Mouse (Mus musculus): ENCODE results near the gene Gm28374. TPM values are rescaled to one million over a fixed set of nuclear protein-coding genes. Genes with fewer than 3 reads are reported as not detected.

The Gm28374 gene
- polyA plus RNA-seq, 1 experiment, result not detected

- TF ChIP-seq CTCF (IDR thresholded peaks at IDR 0.05; ENCODE audit: control insufficient read depth, insufficient read depth, low read length), result no peak
- no peak for TF ChIP-seq POLR2A (IDR thresholded peaks at IDR 0.05; ENCODE audit: borderline replicate concordance, control insufficient read depth, low read depth, low read length)
- Histone ChIP-seq H3K4me1 (ENCODE audit: control insufficient read depth, insufficient read depth, low read length) (no peaks in the 10 kb centered on the region), H3K4me3 (replicated peaks; ENCODE audit: control insufficient read depth, low read depth, low read length) (peak overlapping the region; percentile 99), H3K27ac (ENCODE audit: control insufficient read depth, insufficient read depth, low read depth, low read length, poor library complexity) (no peak overlapping the region)
- WGBS, result under 1% methylated on average over 8 of the region's 8 CpGs
Observed at GRCm38 (mm10) chr19:6118677-6119185, 36.7 kb upstream of the Gm28374 start.

GRCm38 (mm10) chr19:6117986-6118676, 36.1 kb upstream of the Gm28374 start, which contains the start of gene Sac3d1:
Gene Sac3d1, minus strand, starts transcription at chr19:6118650.
- WGBS, result under 1% methylated on average over 77 of the region's 77 CpGs
- Histone ChIP-seq H3K27ac (ENCODE audit: control insufficient read depth, insufficient read depth, low read depth, low read length, poor library complexity) (peak within 1 kb of the TSS; percentile 98), H3K4me3 (replicated peaks; ENCODE audit: control insufficient read depth, low read depth, low read length) (peak within 1 kb of the TSS; percentile 99), H3K4me1 (ENCODE audit: control insufficient read depth, insufficient read depth, low read length) (no peaks in the 10 kb centered on the region)
- TF ChIP-seq POLR2A (IDR thresholded peaks at IDR 0.05; ENCODE audit: borderline replicate concordance, control insufficient read depth, low read depth, low read length) (peak; percentile 84; the same call in 1 of the 2 replicates), CTCF (IDR thresholded peaks at IDR 0.05; ENCODE audit: control insufficient read depth, insufficient read depth, low read length) (peak; percentile 9; the same call in 1 of the 2 replicates)

- H3K27ac ChIP-seq (ENCODE audit: control insufficient read depth, insufficient read depth, low read depth, low read length, poor library complexity), result peak overlapping the region; percentile 98
- no peaks in the 10 kb centered on the region for H3K4me1 ChIP-seq (ENCODE audit: control insufficient read depth, insufficient read depth, low read length)
- 4% methylated on average over 32 of the region's 32 CpGs for WGBS
Observed at GRCm38 (mm10) chr19:6117346-6117985, 35.4 kb upstream of the Gm28374 start.

GRCm38 (mm10) chr19:6116113-6116850, 34.2 kb upstream of the Gm28374 start:
- Histone ChIP-seq H3K4me3 (replicated peaks; ENCODE audit: control insufficient read depth, low read depth, low read length) (no peak overlapping the region), H3K27ac (ENCODE audit: control insufficient read depth, insufficient read depth, low read depth, low read length, poor library complexity) (no peak overlapping the region), H3K4me1 (ENCODE audit: control insufficient read depth, insufficient read depth, low read length) (no peaks in the 10 kb centered on the region)
- TF ChIP-seq CTCF (IDR thresholded peaks at IDR 0.05; ENCODE audit: control insufficient read depth, insufficient read depth, low read length), result no peak
- no peak; the same call in 1 of the 2 replicates for TF ChIP-seq POLR2A (IDR thresholded peaks at IDR 0.05; ENCODE audit: borderline replicate concordance, control insufficient read depth, low read depth, low read length)
- 90% methylated on average over 15 of the region's 15 CpGs for WGBS

More at GRCm38 (mm10) chr19:6117346-6117985, 35.4 kb upstream of the Gm28374 start:
- TF ChIP-seq POLR2A (IDR thresholded peaks at IDR 0.05; ENCODE audit: borderline replicate concordance, control insufficient read depth, low read depth, low read length), result no peak
- TF ChIP-seq CTCF (IDR thresholded peaks at IDR 0.05; ENCODE audit: control insufficient read depth, insufficient read depth, low read length), result no peak
- H3K4me3 ChIP-seq (replicated peaks; ENCODE audit: control insufficient read depth, low read depth, low read length), result peak overlapping the region; percentile 99

GRCm38 (mm10) chr19:6113116-6113515, 31.1 kb upstream of the Gm28374 start:
- no peak overlapping the region for H3K4me3 ChIP-seq (replicated peaks; ENCODE audit: control insufficient read depth, low read depth, low read length)
- H3K4me1 ChIP-seq (ENCODE audit: control insufficient read depth, insufficient read depth, low read length), result no peaks in the 10 kb centered on the region
- 87% methylated on average over 6 of the region's 6 CpGs for WGBS
- TF ChIP-seq POLR2A (IDR thresholded peaks at IDR 0.05; ENCODE audit: borderline replicate concordance, control insufficient read depth, low read depth, low read length) (no peak), CTCF (IDR thresholded peaks at IDR 0.05; ENCODE audit: control insufficient read depth, insufficient read depth, low read length) (no peak)
- H3K27ac ChIP-seq (ENCODE audit: control insufficient read depth, insufficient read depth, low read depth, low read length, poor library complexity), result no peak overlapping the region

GRCm38 (mm10) chr19:6105586-6105985, 23.5 kb upstream of the Gm28374 start, which contains the start of gene Naaladl1:
Gene Naaladl1, plus strand, starts transcription at chr19:6105782.
- Histone ChIP-seq H3K4me3 (replicated peaks; ENCODE audit: control insufficient read depth, low read depth, low read length) (no peak within 1 kb of the TSS), H3K4me1 (ENCODE audit: control insufficient read depth, insufficient read depth, low read length) (peaks cover 3% of the 10 kb centered on the region), H3K27ac (ENCODE audit: control insufficient read depth, insufficient read depth, low read depth, low read length, poor library complexity) (peak within 1 kb of the TSS; percentile 48; the same call in 1 of the 2 replicates)
- WGBS, result 91% methylated on average over 7 of the region's 7 CpGs
- TF ChIP-seq POLR2A (IDR thresholded peaks at IDR 0.05; ENCODE audit: borderline replicate concordance, control insufficient read depth, low read depth, low read length) (no peak), CTCF (IDR thresholded peaks at IDR 0.05; ENCODE audit: control insufficient read depth, insufficient read depth, low read length) (no peak)

GRCm38 (mm10) chr19:6104476-6104875, 22.4 kb upstream of the Gm28374 start:
- peak overlapping the region; percentile 48; the same call in 1 of the 2 replicates for H3K27ac ChIP-seq (ENCODE audit: control insufficient read depth, insufficient read depth, low read depth, low read length, poor library complexity)
- TF ChIP-seq CTCF (IDR thresholded peaks at IDR 0.05; ENCODE audit: control insufficient read depth, insufficient read depth, low read length), result no peak
- TF ChIP-seq POLR2A (IDR thresholded peaks at IDR 0.05; ENCODE audit: borderline replicate concordance, control insufficient read depth, low read depth, low read length), result no peak
- peaks cover 3% of the 10 kb centered on the region for H3K4me1 ChIP-seq (ENCODE audit: control insufficient read depth, insufficient read depth, low read length)
- H3K4me3 ChIP-seq (replicated peaks; ENCODE audit: control insufficient read depth, low read depth, low read length), result no peak overlapping the region
- WGBS, result 75% methylated on average over 4 of the region's 4 CpGs
